Mouse (Mus musculus): Measurements from ENCODE around the gene Mnt.

DNA sequence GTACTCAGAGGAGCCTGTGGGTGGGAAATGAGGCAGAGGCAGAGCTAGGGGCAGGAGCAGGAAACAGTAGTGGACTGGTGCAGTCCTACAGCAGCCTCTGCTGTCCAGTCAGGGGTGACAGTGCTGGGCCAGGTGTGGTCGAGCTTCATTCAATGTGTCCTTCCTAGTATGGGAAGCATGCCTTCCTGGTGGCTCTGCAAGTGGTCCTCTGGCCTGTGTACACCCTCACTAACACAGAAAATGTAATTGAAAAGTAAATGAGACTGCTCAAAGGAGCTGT is 3.6 kb downstream of the Mnt start:
- TF ChIP-seq CTCF (IDR thresholded peaks at IDR 0.05; ENCODE audit: low read depth): peak; percentile 20; the same call in 1 of the 2 replicates
- TF ChIP-seq EP300 (optimal IDR thresholded peaks at IDR 0.05): no peak

Data from stomach, postnatal 0 days (tissue).